Mouse (Mus musculus) E14TG2a.4 (cell line): ENCODE results near the gene Ncdn.

Source experiments
- CTCF ChIP-seq: conservative IDR thresholded peaks from 2 replicates; pipeline ENCODE4 v1.5.1; 2014; ENCODE audit warnings: low read length
- NANOG ChIP-seq: IDR thresholded peaks from 2 replicates; pipeline ENCODE4 v1.6.1; 2014; ENCODE audit warnings: borderline replicate concordance, low read length, mixed read lengths

DNA sequence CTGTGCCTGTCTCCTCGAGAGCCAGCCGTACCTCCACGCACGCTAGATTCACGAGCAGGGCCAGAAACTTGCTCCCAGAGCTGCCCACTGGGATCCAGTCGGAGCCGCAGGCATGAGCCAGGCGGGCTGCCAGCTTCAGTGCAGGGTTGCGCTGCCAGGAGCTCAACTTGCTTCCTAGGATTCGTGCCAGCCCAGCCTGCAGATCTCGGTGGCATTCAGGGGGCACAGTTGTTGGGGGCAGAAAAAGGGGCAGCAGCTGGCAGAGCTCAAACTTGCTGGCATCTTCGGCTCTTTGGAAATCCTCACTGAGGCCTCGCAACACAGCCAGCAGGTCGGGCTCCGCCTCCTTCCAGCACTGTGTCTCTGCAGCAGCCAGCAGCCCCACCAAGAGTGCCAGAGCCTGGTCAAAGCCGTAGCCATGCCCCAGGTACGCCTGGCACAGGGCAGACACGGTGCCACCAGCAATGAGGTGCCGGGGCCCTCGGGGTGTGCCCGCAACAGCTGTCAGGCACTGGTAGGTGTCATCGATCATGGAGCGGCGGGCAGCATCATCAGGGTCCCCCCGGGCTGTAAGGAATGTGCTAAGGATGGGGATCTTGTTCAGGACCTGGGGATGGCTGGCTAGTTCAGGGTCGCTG lies 3.1 kb downstream of the Ncdn start:
- TF ChIP-seq CTCF = no peak
- no peak for TF ChIP-seq NANOG
